Mouse (Mus musculus) midbrain, embryonic 16.5 days (tissue): ENCODE data around the gene Fstl4. TPM values are rescaled to one million over a fixed set of nuclear protein-coding genes. Genes with fewer than 3 reads are reported as not detected.

Experiments used
- ATAC-seq: fragments of 200-750 bp; cut with Nextera tagmentation; 2 replicates; pipeline ENCODE4 v1.8.0; 2017; ENCODE audit warnings: moderate TSS enrichment
- H3K27ac ChIP-seq: fragments of 300-500 bp; sonication (generic); 2 replicates; pipeline ENCODE4 v1.5.1; 2014; ENCODE audit warnings: mild to moderate bottlenecking, low read length, mixed read lengths
- H3K27me3 ChIP-seq: fragments of 300-500 bp; sonication (generic); 2 replicates; pipeline ENCODE4 v1.6.1; 2014; ENCODE audit warnings: low read depth, low read length, mixed read lengths; ENCODE audit not compliant: control insufficient read depth, insufficient read depth
- H3K36me3 ChIP-seq: fragments of 300-500 bp; sonication (generic); 2 replicates; pipeline ENCODE4 v1.6.1; 2014; ENCODE audit warnings: mild to moderate bottlenecking, low read length, moderate library complexity, mixed read lengths; ENCODE audit not compliant: control insufficient read depth, insufficient read depth
- H3K4me1 ChIP-seq: fragments of 300-500 bp; sonication (generic); 2 replicates; pipeline ENCODE4 v1.6.1; 2014; ENCODE audit warnings: mild to moderate bottlenecking, low read length, mixed read lengths; ENCODE audit not compliant: control insufficient read depth, insufficient read depth
- H3K4me2 ChIP-seq: fragments of 300-500 bp; sonication (generic); 2 replicates; pipeline ENCODE4 v1.6.1; 2014; ENCODE audit warnings: mild to moderate bottlenecking, low read length, mixed read lengths
- H3K4me3 ChIP-seq: fragments of 300-500 bp; sonication (generic); 2 replicates; pipeline ENCODE4 v1.5.1; 2014; ENCODE audit warnings: low read depth, mild to moderate bottlenecking, low read length, moderate library complexity, mixed read lengths
- H3K9ac ChIP-seq: fragments of 300-500 bp; sonication (generic); 2 replicates; pipeline ENCODE4 v1.6.1; 2014; ENCODE audit warnings: low read depth, low read length, mixed read lengths
- H3K9me3 ChIP-seq: fragments of 300-500 bp; sonication (generic); replicated peaks from 2 replicates; pipeline ENCODE4 v1.6.1; 2014; ENCODE audit warnings: mild to moderate bottlenecking, low read length, mixed read lengths; ENCODE audit not compliant: control insufficient read depth, poor library complexity, severe bottlenecking
- WGBS: fragments of 180-500 bp; shearing (Covaris S2); extraction: QIAGEN DNeasy Blood & Tissue Kit; methylation state at CpG from one replicate; pipeline ENCODE4 v1.1.7; 2014; 5-methylcytosine and 5-hydroxymethylcytosine counted together
- polyA plus RNA-seq: library from polyadenylated mRNA; unstranded; fragments of >200 nt; fragmentation: Nextera tagmentation; extraction: Ambion mirVana; gene quantifications from 2 replicates; pipeline ENCODE4 v1.2.1, GENCODE M21; 2015

Fstl4 gene
- polyA plus RNA-seq, 1 experiment from 2014 or later: 10.3 TPM

DNA sequence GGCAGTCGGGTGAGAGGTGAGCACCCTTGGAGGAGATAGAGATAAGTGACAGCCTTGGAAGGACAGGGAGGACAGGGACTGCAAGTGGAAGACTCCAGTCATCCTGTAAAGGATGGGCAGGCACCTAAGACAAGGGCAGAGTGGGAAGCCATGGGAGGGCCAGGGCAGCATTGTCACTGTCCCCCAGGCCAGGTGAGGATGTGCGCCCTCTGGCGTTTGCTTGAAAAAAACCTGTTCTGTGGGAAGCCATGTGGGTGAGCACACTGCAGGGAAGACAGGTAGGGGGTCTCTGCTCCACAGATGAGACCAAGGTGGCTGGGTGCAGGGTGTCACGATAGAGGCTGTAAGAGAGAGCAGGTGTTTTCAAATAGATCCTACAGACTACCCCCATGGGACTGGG is 381.9 kb downstream of the Fstl4 start:
- no peak overlapping the region for H3K4me3 ChIP-seq
- no peaks in the 10 kb centered on the region for H3K36me3 ChIP-seq
- no peak overlapping the region for H3K9ac ChIP-seq
- no peak for ATAC-seq
- no peaks in the 10 kb centered on the region for H3K27me3 ChIP-seq
- H3K4me2 ChIP-seq: no peak overlapping the region
- no peak overlapping the region for H3K27ac ChIP-seq
- 0 out of 2 replicates have a peak, but pooled peaks cover 2% of the 10 kb centered on the region for H3K4me1 ChIP-seq
- H3K9me3 ChIP-seq: no peaks in the 10 kb centered on the region
- 37% methylated on average over 4 of the region's 4 CpGs for WGBS

DNA sequence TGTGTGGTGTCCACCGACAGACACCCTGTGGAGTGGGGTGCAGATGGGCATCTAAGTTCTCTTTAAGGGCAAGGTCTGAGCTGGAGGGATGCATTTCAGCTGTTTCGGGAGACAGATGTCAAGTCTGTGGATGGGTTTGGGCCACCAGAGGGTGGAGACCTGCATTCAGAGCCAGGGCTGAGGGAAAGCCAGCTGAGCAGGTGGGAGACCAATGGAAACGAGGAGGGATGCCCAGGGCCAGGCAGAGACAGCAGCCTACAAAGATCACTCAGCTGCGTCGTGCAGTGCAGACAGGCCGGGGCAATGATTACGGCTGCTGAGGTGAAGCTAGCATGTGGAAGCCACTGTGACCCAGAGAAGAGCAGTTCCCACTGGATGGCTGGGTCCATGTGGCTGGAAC is 392.0 kb downstream of the Fstl4 start:
- Histone ChIP-seq H3K27me3 (no peaks in the 10 kb centered on the region), H3K36me3 (no peaks in the 10 kb centered on the region), H3K9me3 (no peaks in the 10 kb centered on the region), H3K4me1 (no peaks in the 10 kb centered on the region), H3K27ac (no peak overlapping the region), H3K9ac (no peak overlapping the region), H3K4me3 (no peak overlapping the region), H3K4me2 (no peak overlapping the region)
- WGBS: 76% methylated on average over 7 of the region's 7 CpGs
- ATAC-seq: no peak

- no peak overlapping the region for H3K9ac ChIP-seq
- no peaks in the 10 kb centered on the region for H3K27me3 ChIP-seq
- no peak overlapping the region for H3K4me2 ChIP-seq
- 67% methylated on average over 6 of the region's 6 CpGs for WGBS
- no peaks in the 10 kb centered on the region for H3K4me1 ChIP-seq
- no peak overlapping the region for H3K27ac ChIP-seq
- ATAC-seq: no peak
- H3K9me3 ChIP-seq: no peaks in the 10 kb centered on the region
- H3K36me3 ChIP-seq: no peaks in the 10 kb centered on the region
- H3K4me3 ChIP-seq: no peak overlapping the region
These were observed 393.3 kb downstream of the Fstl4 start for GRCm38 (mm10) chr11:53157621-53158259.

GRCm38 (mm10) chr11:53162385-53162784 is 398.0 kb downstream of the Fstl4 start:
- no peaks in the 10 kb centered on the region for H3K9me3 ChIP-seq
- H3K36me3 ChIP-seq: no peaks in the 10 kb centered on the region
- WGBS: 78% methylated on average over 6 of the region's 6 CpGs
- no peak overlapping the region for H3K4me2 ChIP-seq
- no peak overlapping the region for H3K9ac ChIP-seq
- no peak for ATAC-seq
- H3K4me1 ChIP-seq: no peaks in the 10 kb centered on the region
- no peak overlapping the region for H3K27ac ChIP-seq
- no peak overlapping the region for H3K4me3 ChIP-seq
- H3K27me3 ChIP-seq: no peaks in the 10 kb centered on the region

- no peak overlapping the region for H3K4me3 ChIP-seq
- WGBS: 70% methylated on average over 2 of the region's 2 CpGs
- H3K27ac ChIP-seq: no peak overlapping the region
- no peak for ATAC-seq
- H3K4me2 ChIP-seq: no peak overlapping the region
- H3K27me3 ChIP-seq: no peaks in the 10 kb centered on the region
- H3K4me1 ChIP-seq: no peaks in the 10 kb centered on the region
- no peaks in the 10 kb centered on the region for H3K36me3 ChIP-seq
- H3K9me3 ChIP-seq: no peaks in the 10 kb centered on the region
- no peak overlapping the region for H3K9ac ChIP-seq
These were observed 402.0 kb downstream of the Fstl4 start for GRCm38 (mm10) chr11:53166478-53166877.

DNA sequence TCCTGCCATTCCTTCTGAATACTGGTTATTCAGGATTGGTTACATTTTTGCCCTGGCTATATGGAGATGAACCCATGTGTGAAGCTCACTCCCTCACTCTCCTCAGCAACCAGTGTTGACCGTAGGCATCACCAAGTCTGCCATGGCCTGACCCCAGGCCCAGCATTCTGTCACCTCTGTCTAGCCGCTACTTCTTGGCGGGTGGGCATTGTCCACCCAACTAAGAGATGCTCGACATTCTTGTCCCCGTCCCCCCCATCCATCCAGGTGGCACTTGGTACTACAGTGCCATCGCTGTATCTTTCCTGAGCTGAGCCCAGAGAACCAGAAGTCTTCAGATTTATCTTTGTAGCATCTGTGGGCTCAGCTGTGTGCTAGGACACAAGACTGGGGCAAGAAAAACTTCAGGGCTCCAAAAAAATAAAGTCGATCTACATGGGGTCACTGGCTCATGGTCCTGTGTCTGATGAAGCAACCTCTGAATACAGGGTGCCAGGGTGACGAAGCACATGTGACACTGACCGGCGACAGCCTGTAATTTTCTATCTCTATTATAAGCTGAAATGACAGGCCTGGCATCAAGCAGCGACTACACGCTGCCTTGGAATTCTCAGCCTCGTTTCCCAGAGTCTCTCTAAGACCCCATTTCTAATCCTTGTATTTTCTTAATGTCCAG is 417.9 kb downstream of the Fstl4 start:
- H3K36me3 ChIP-seq: no peaks in the 10 kb centered on the region
- no peaks in the 10 kb centered on the region for H3K4me1 ChIP-seq
- no peaks in the 10 kb centered on the region for H3K9me3 ChIP-seq
- no peak overlapping the region for H3K9ac ChIP-seq
- ATAC-seq: no peak
- H3K27ac ChIP-seq: no peak overlapping the region
- H3K4me3 ChIP-seq: no peak overlapping the region
- no peak overlapping the region for H3K4me2 ChIP-seq
- WGBS: 71% methylated on average over 13 of the region's 13 CpGs
- H3K27me3 ChIP-seq: no peaks in the 10 kb centered on the region

GRCm38 (mm10) chr11:53182858-53183257 is 418.4 kb downstream of the Fstl4 start:
- H3K4me2 ChIP-seq: no peak overlapping the region
- H3K4me1 ChIP-seq: no peaks in the 10 kb centered on the region
- no peak overlapping the region for H3K4me3 ChIP-seq
- H3K36me3 ChIP-seq: no peaks in the 10 kb centered on the region
- H3K27me3 ChIP-seq: no peaks in the 10 kb centered on the region
- 40% methylated on average over 4 of the region's 4 CpGs for WGBS
- ATAC-seq: no peak
- H3K9me3 ChIP-seq: no peaks in the 10 kb centered on the region
- H3K27ac ChIP-seq: no peak overlapping the region
- no peak overlapping the region for H3K9ac ChIP-seq

DNA sequence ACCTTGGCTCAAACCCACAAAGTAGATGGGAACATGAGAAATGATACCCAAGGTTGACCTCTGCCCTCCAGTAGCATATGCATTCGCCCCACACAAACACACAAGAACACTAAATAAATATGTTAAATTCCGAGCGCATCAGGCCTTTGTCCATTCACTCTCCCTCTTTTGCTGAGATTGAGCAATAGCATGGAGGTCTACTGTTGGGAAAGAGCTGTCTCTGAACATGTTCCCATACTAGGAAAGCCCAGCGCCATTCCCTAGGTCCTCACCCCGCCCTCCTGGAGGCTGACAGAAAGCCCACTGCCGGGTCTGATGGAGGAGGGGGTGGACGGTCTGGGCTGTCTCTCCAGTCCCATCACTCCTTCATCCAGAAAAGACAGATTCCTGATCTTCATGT is 419.6 kb downstream of the Fstl4 start:
- H3K27me3 ChIP-seq: no peaks in the 10 kb centered on the region
- ATAC-seq: no peak
- no peak overlapping the region for H3K4me2 ChIP-seq
- whole genome bisulfite sequencing: 95% methylated on average over 7 of the region's 7 CpGs
- no peak overlapping the region for H3K9ac ChIP-seq
- no peaks in the 10 kb centered on the region for H3K9me3 ChIP-seq
- no peak overlapping the region for H3K4me3 ChIP-seq
- H3K27ac ChIP-seq: no peak overlapping the region
- no peaks in the 10 kb centered on the region for H3K4me1 ChIP-seq
- H3K36me3 ChIP-seq: no peaks in the 10 kb centered on the region

- ATAC-seq: no peak
- Histone ChIP-seq H3K4me3 (no peak overlapping the region), H3K27ac (no peak overlapping the region), H3K4me1 (no peaks in the 10 kb centered on the region), H3K27me3 (no peaks in the 10 kb centered on the region), H3K9ac (no peak overlapping the region), H3K36me3 (no peaks in the 10 kb centered on the region), H3K9me3 (no peaks in the 10 kb centered on the region), H3K4me2 (no peak overlapping the region)
- 79% methylated on average over 5 of the region's 5 CpGs for WGBS
These were observed 420.3 kb downstream of the Fstl4 start for GRCm38 (mm10) chr11:53184698-53185097.
